In genomic region chrX:155376538-155376937, GRCm38 (mm10) we compare ENCODE assay signal across 8 mouse cellular contexts. TPM values are rescaled to one million over a fixed set of nuclear protein-coding genes. Genes with fewer than 3 reads are reported as not detected.
DNase-seq lines count a peak whose midpoint lies in the region; ATAC-seq lines count a peak whose summit lies in the region.

No protein-coding gene starts in this region.

- no peaks in the 10 kb centered on the region for H3K9me3 ChIP-seq in kidney, embryonic 14.5 days (ENCODE audit: control insufficient read depth, low read length)

- H3K4me3 ChIP-seq in kidney, embryonic 14.5 days (ENCODE audit: low read length) = no peak overlapping the region

- H3K27ac ChIP-seq in kidney, embryonic 14.5 days (ENCODE audit: low read depth, low read length) = no peak overlapping the region

- H3K9ac ChIP-seq in kidney, embryonic 14.5 days (ENCODE audit: low read depth, low read length) = no peak overlapping the region

- 19% methylated on average over 2 of the region's 2 CpGs for WGBS in kidney, embryonic 14.5 days

- ATAC-seq in kidney, embryonic 14.5 days (ENCODE audit: low FRiP score, low TSS enrichment) = no peak
- peak; percentile 82 for ATAC-seq in common myeloid progenitor, adult 5-6 weeks (replicated peaks; ENCODE audit: low read depth, poor library complexity, severe bottlenecking)

- no peaks in the 10 kb centered on the region for H3K36me3 ChIP-seq in kidney, embryonic 14.5 days (ENCODE audit: control insufficient read depth, insufficient read depth, low read length)

- DNase-seq in kidney, adult 11 months = peak; percentile 11
- peak; percentile 60 for DNase-seq in CD4-positive, CD25-positive, alpha-beta regulatory T cell, adult 2 months (ENCODE audit: low read depth, low spot score)
- DNase-seq in MEL-GATA-1-ER (ENCODE audit: extremely low read depth, low read depth) = peak; percentile 45
- DNase-seq in left cerebral cortex, postnatal 14 days (ENCODE audit: low spot score in 2 of 2) = peak; percentile 6 to 8
- DNase-seq in retina, postnatal 1 day = peak; percentile 37
- DNase-seq in frontal cortex, postnatal 25 days (ENCODE audit: low spot score in 2 of 2) = no peak

- intact Hi-C loops in left cerebral cortex, postnatal 14 days (cut with DNase I) = no loop called here

- H3K4me2 ChIP-seq in kidney, embryonic 14.5 days (replicated peaks; ENCODE audit: low read depth, low read length) = no peak overlapping the region

- no peaks in the 10 kb centered on the region for H3K4me1 ChIP-seq in kidney, embryonic 14.5 days (ENCODE audit: control insufficient read depth, insufficient read depth, low read length)

- H3K27me3 ChIP-seq in kidney, embryonic 14.5 days (ENCODE audit: control insufficient read depth, insufficient read depth, low read length) = no peaks in the 10 kb centered on the region

RNA-seq across cellular contexts. Expression of gene Prdx4, which starts 36.0 kb away (rescaled TPM):
- polyA plus RNA-seq in kidney, embryonic 14.5 days (2014; fragmentation: Nextera tagmentation; extraction: Ambion mirVana) = 302 and 365 TPM in 2 replicates
- 48.8 and 55.7 TPM in 2 replicates for total RNA-seq in common myeloid progenitor, adult 5-6 weeks (2017)
- total RNA-seq in left cerebral cortex, postnatal 14 days (2021) = 10 to 100 TPM; 25.2 to 28.3 TPM

Comparison
In these comparisons a context has a peak if more than half of its experiments do, and no peak if none do; other contexts are left out.
1. DNase-seq: peak in kidney, adult 11 months (single experiment), CD4-positive, CD25-positive, alpha-beta regulatory T cell, adult 2 months (single experiment), MEL-GATA-1-ER (single experiment), left cerebral cortex, postnatal 14 days (2 of 2) and retina, postnatal 1 day (single experiment); none in frontal cortex, postnatal 25 days (0 of 2).